Mouse (Mus musculus) forebrain, embryonic 15.5 days (tissue): ENCODE data around the gene Yipf2. TPM values are rescaled to one million over a fixed set of nuclear protein-coding genes. Genes with fewer than 3 reads are reported as not detected.
"Not testable (repeated sequence)": the region's sequence is repeated elsewhere in the genome, so short reads cannot be mapped to it uniquely, and the experiment has no call there.

Source experiments
- ATAC-seq: fragments of 200-750 bp; cut with Nextera tagmentation; replicated peaks from 2 replicates; pipeline ENCODE4 v1.8.0; 2017; ENCODE audit warnings: mild to moderate bottlenecking, moderate TSS enrichment, moderate library complexity
- H3K27ac ChIP-seq: fragments of 300-500 bp; sonication (generic); replicated peaks from 2 replicates; pipeline ENCODE4 v1.5.1; 2015; ENCODE audit warnings: mild to moderate bottlenecking, inconsistent platforms
- H3K27me3 ChIP-seq: fragments of 300-500 bp; sonication (generic); 2 replicates; pipeline ENCODE4 v1.6.1; 2015; ENCODE audit warnings: inconsistent platforms
- H3K36me3 ChIP-seq: fragments of 300-500 bp; sonication (generic); 2 replicates; pipeline ENCODE4 v1.6.1; 2015; ENCODE audit warnings: mild to moderate bottlenecking, inconsistent platforms
- H3K4me1 ChIP-seq: fragments of 300-500 bp; sonication (generic); 2 replicates; pipeline ENCODE4 v1.6.1; 2015; ENCODE audit warnings: inconsistent platforms
- H3K4me2 ChIP-seq: fragments of 300-500 bp; sonication (generic); replicated peaks from 2 replicates; pipeline ENCODE4 v1.6.1; 2015; ENCODE audit warnings: mild to moderate bottlenecking, inconsistent platforms
- H3K4me3 ChIP-seq: fragments of 300-500 bp; sonication (generic); 2 replicates; pipeline ENCODE4 v1.5.1; 2015; ENCODE audit warnings: mild to moderate bottlenecking, inconsistent platforms
- H3K9ac ChIP-seq: fragments of 300-500 bp; sonication (generic); replicated peaks from 2 replicates; pipeline ENCODE4 v1.6.1; 2015; ENCODE audit warnings: mild to moderate bottlenecking, inconsistent platforms
- H3K9me3 ChIP-seq: fragments of 300-500 bp; sonication (generic); 2 replicates; pipeline ENCODE4 v1.6.1; 2016; ENCODE audit warnings: inconsistent platforms
- WGBS: fragments of 180-500 bp; shearing (Covaris S2); methylation state at CpG from one replicate; pipeline ENCODE4 v1.1.7; 2015; ENCODE audit warnings: mixed read lengths; 5-methylcytosine and 5-hydroxymethylcytosine counted together
- microRNA counts: library from miRNA; unstranded; fragments of <30 nt; microRNA quantifications from one replicate; lab custom pipeline; 2016
- microRNA-seq: library from miRNA; unstranded; fragments of <30 nt; microRNA quantifications from one replicate; pipeline ENCODE4, GENCODE M21; 2016
- polyA plus RNA-seq: library from polyadenylated mRNA; unstranded; fragments of >200 nt; fragmentation: Nextera tagmentation; extraction: Ambion mirVana; gene quantifications from 2 replicates; pipeline ENCODE4 v1.2.1, GENCODE M21; 2015

The Yipf2 gene
- polyA plus RNA-seq, 1 experiment from 2014 or later: 23.7 TPM

GRCm38 (mm10) chr9:21547075-21547941 is 45.3 kb downstream of the Yipf2 start:
- Histone ChIP-seq H3K27ac (peak overlapping the region; percentile 99), H3K9me3 (no peaks in the 10 kb centered on the region), H3K4me2 (peak overlapping the region; percentile 83), H3K4me1 (peaks cover 38% of the 10 kb centered on the region), H3K9ac (peak overlapping the region; percentile 96), H3K4me3 (peak overlapping the region; percentile 78), H3K36me3 (0 out of 2 replicates have a peak, but pooled peaks cover 4% of the 10 kb centered on the region), H3K27me3 (no peaks in the 10 kb centered on the region)
- ATAC-seq: peak; percentile 17
- WGBS: under 1% methylated on average over 49 of the region's 66 CpGs

GRCm38 (mm10) chr9:21546789-21547074 is 45.9 kb downstream of the Yipf2 start, which contains the start of gene Carm1:
Gene Carm1 (plus strand): TSS chr9:21546894.
- peak within 1 kb of the TSS; percentile 96 for H3K9ac ChIP-seq
- under 1% methylated on average over 36 of the region's 52 CpGs for WGBS
- no peak for ATAC-seq
- H3K27ac ChIP-seq: peak within 1 kb of the TSS; percentile 99
- 0 out of 2 replicates have a peak, but pooled peaks cover 3% of the 10 kb centered on the region for H3K36me3 ChIP-seq
- H3K4me2 ChIP-seq: peak within 1 kb of the TSS; percentile 83
- peak within 1 kb of the TSS; percentile 78 for H3K4me3 ChIP-seq
- H3K4me1 ChIP-seq: peaks cover 38% of the 10 kb centered on the region
- no peaks in the 10 kb centered on the region for H3K9me3 ChIP-seq
- H3K27me3 ChIP-seq: no peaks in the 10 kb centered on the region

DNA sequence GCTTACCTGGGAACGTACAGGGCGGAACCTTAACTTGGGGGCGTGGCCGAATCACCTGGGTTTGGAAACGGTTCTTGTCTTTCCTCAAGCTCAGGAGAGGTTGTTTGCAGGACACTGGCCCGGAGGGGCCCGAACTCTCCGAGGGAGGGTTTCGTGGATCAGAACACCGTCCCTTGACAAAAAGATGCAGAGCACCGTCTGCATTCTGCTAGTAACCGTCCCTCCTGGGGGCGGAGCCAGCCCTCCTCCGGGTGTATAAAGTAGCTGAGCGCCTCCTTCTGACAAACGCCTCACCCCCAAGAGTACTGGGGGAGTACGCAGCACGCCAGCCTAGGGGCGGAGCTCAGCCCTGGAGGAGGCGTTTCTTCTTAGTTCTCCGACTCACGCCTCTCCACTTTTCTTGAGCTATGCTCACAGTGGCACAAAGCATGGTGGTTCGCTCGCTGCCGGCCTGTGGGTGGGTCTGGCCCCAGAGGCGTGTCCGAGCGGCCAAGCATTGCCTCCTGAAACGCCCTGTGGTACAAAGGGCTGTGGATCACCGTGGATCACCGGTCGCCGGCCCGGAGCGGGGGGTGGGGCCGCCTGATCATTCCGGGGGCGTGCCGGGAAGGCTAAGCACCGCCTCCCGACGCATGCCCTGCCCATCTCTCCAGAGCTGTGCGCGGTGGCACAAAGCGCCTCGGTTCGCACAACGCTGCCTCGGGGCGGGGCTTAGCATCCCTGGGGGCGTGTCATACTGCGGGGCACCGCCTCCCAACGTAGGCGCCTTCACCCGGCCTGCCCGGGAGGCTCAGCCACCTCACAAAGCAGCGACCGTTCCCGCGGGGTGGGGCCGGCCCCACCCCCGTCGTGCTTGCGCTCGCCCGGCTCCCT is 46.5 kb downstream of the Yipf2 start:
- WGBS: under 1% methylated on average over 67 of the region's 67 CpGs
- peak; percentile 96 for ATAC-seq
- H3K27ac ChIP-seq: peak overlapping the region; percentile 99
- H3K4me3 ChIP-seq: peak overlapping the region; percentile 78
- no peaks in the 10 kb centered on the region for H3K27me3 ChIP-seq
- H3K4me1 ChIP-seq: peaks cover 35% of the 10 kb centered on the region
- peak overlapping the region; percentile 54 for H3K4me2 ChIP-seq
- 0 out of 2 replicates have a peak, but pooled peaks cover 3% of the 10 kb centered on the region for H3K36me3 ChIP-seq
- H3K9ac ChIP-seq: peak overlapping the region; percentile 56
- no peaks in the 10 kb centered on the region for H3K9me3 ChIP-seq

DNA sequence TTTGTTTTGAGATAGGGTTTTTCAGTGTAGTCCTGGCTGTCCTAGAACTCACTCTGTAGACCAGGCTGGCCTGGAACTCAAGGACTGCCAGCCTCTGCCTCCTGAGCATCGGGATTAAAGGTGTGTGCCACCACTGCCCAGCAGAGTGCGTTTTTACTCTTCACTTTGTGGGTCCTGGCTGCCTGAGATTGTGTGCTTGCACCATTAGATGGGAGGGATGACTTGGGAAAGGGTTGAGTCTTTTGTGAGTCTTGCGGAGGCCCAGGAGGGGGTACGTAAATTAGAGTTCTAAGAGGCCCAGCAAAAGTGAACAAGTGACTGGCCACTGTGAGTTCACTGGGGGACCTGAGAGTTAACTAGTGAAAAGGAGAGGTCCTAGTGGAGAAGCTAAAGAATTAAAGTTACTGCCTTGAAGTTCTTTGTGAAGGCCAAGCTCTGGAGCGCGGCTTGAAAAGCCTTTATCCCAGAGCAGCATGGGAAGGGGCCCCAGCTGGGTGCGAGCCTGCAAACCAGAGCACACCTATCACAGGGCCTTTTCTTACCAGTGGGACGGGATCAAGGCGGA is 47.2 kb downstream of the Yipf2 start:
- Histone ChIP-seq H3K27ac (peak overlapping the region; percentile 99), H3K4me3 (peak overlapping the region; percentile 78), H3K4me1 (peaks cover 29% of the 10 kb centered on the region), H3K9ac (peak overlapping the region; percentile 56), H3K9me3 (no peaks in the 10 kb centered on the region), H3K36me3 (no peaks in the 10 kb centered on the region), H3K27me3 (no peaks in the 10 kb centered on the region), H3K4me2 (peak overlapping the region; percentile 54)
- WGBS: 2% methylated on average over 9 of the region's 9 CpGs
- ATAC-seq: peak; percentile 48

DNA sequence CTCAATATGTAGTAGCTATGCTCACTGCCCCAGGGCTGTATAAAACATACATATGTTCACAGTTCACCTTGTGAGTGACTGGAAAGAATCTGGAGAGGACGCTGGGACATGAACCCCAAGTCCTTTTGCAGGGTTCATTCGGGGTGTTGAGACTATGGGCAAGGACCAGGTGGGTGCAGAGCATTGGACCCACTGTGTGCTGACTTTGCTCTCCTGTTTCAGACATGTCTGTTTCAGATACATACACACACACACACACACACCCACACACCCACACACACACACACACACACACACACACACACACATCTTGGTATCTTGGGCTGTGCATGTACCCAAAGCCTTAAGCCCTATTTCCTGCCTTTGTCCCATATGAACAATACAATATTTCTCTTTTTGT is 50.6 kb downstream of the Yipf2 start:
- not testable (repeated sequence) for H3K4me2 ChIP-seq

DNA sequence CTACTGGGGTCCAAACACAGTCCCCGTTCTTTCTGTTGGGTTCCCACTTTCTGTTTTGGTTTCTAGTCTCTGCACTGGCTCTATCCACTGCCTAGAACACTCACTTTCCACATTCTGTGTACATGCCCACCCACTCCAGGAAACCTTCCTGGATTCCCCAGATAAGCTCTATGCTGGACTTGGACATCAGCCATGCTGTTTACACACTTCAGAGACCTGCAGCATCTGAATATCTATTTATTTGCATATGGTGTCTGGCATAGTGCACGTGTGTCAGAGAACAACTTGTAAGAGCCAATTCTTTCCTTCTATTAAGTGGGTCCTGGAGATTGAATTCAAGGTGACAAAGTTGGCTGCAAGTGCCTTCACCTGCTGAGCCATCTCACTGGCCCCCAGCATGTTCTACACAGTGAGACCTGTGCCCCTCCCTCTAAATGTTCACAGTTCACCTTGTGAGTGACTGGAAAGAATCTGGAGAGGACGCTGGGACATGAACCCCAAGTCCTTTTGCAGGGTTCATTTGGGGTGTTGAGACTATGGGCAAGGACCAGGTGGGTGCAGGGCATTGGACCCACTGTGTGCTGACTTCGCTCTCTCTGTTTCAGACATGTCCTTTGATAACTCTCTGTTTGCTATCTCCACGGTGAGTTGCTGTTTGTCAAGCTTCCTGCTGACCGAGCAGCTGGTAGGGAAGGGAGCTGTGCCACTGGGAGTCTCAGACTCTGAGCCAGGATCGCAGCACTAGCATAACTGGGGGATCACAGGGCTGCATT is 52.5 kb downstream of the Yipf2 start:
- Histone ChIP-seq H3K4me1 (peaks cover 5% of the 10 kb centered on the region), H3K9me3 (no peaks in the 10 kb centered on the region), H3K9ac (no peak overlapping the region), H3K27ac (no peak overlapping the region), H3K27me3 (no peaks in the 10 kb centered on the region), H3K4me3 (no peak overlapping the region), H3K36me3 (no peaks in the 10 kb centered on the region), H3K4me2 (no peak overlapping the region)
- no peak for ATAC-seq
- WGBS: 82% methylated on average over 7 of the region's 7 CpGs

More for the DNA sequence above, 50.6 kb downstream of the Yipf2 start:
- not testable (repeated sequence) for H3K4me1 ChIP-seq, H3K27ac ChIP-seq, H3K9ac ChIP-seq, ATAC-seq, H3K36me3 ChIP-seq, H3K9me3 ChIP-seq, H3K27me3 ChIP-seq, H3K4me3 ChIP-seq
- WGBS: 92% methylated on average over 2 of the region's 2 CpGs

MicroRNAs encoded within 50 kb of the gene (microRNA counts, 519-probe panel; counts per million panel counts)
- microRNA mmu-miR-1946b (lab: Ali Mortazavi, UCI): not detected

Small RNAs within 50 kb of the gene (microRNA-seq; reads per million reads assigned to microRNA genes)
- not detected for gene Mir1946b

Other genes starting within 250 kb of the Yipf2 start
- 306 and 307 TPM in 2 replicates for gene Ilf3, start 225.0 kb downstream of the Yipf2 start, polyA plus RNA-seq
- gene Qtrt1, start 181.0 kb downstream of the Yipf2 start, polyA plus RNA-seq: 45.7 and 49.1 TPM in 2 replicates
- gene Dnm2, start 167.9 kb downstream of the Yipf2 start, polyA plus RNA-seq: 74.7 and 77.1 TPM in 2 replicates
- gene Tmed1, start 82.6 kb downstream of the Yipf2 start, polyA plus RNA-seq: 56.4 and 57.7 TPM in 2 replicates
- gene AB124611, start 66.7 kb downstream of the Yipf2 start, polyA plus RNA-seq: 3.0 and 3.8 TPM in 2 replicates
- 37.3 and 46.0 TPM in 2 replicates for gene Carm1, start 45.9 kb downstream of the Yipf2 start, polyA plus RNA-seq
- gene Timm29, start 106 bp downstream of the Yipf2 start, polyA plus RNA-seq: 58.8 and 61.2 TPM in 2 replicates
- 159 and 169 TPM in 2 replicates for gene Smarca4, start 23.3 kb upstream of the Yipf2 start, polyA plus RNA-seq
- gene Ldlr, start 130.7 kb upstream of the Yipf2 start, polyA plus RNA-seq: 15.9 and 17.3 TPM in 2 replicates
- 41.7 and 55.9 TPM in 2 replicates for gene Spc24, start 167.5 kb upstream of the Yipf2 start, polyA plus RNA-seq
- gene Kank2, start 205.9 kb upstream of the Yipf2 start, polyA plus RNA-seq: 2.9 and 3.7 TPM in 2 replicates
- gene Angptl8, start 242.7 kb upstream of the Yipf2 start, polyA plus RNA-seq: 0.27 and 0.51 TPM in 2 replicates